Mouse (Mus musculus) mouse trophoblast stem cell (cell line): ENCODE results near the gene Rtp2.

Source experiments
- in situ Hi-C, 2 experiments: fragments of 300-500 bp; cut with MseI, MboI; formaldehyde crosslinking; loops; 2 replicates in 1 of 2; 3 replicates in 1 of 2; pipeline ENCODE4 v1.15.1; 2025

Rtp2 gene

GRCm38 (mm10) chr16:23897486-23897885 lies 34.7 kb downstream of the Rtp2 start:
- in situ Hi-C loops: loop anchor here (5.0 to 10.0 kb wide), 2 partner anchors 350 to 443 kb away; no protein-coding TSS in a partner anchor

GRCm38 (mm10) chr16:23895135-23895534 lies 37.1 kb downstream of the Rtp2 start:
- in situ Hi-C loops: loop anchor here (5.0 to 10.0 kb wide), 2 partner anchors 348 to 440 kb away; no protein-coding TSS in a partner anchor

- in situ Hi-C loops: loop anchor here in 1 of 2 experiments (10.0 kb wide), 1 partner anchor 436 kb away; no protein-coding TSS in a partner anchor
Measured at GRCm38 (mm10) chr16:23890636-23891035, 41.6 kb downstream of the Rtp2 start, which contains the start of gene Sst. Sst (minus strand) TSS chr16:23890958.

- in situ Hi-C loops: loop anchor here in 1 of 2 experiments (10.0 kb wide), 1 partner anchor 435 kb away; no protein-coding TSS in a partner anchor
Measured at GRCm38 (mm10) chr16:23890151-23890550, 42.0 kb downstream of the Rtp2 start.

- in situ Hi-C loops: no loop called here
Measured at GRCm38 (mm10) chr16:23887910-23888579, 44.1 kb downstream of the Rtp2 start.

- in situ Hi-C loops: no loop called here
Measured at GRCm38 (mm10) chr16:23885098-23885497, 47.1 kb downstream of the Rtp2 start.
